Mouse (Mus musculus): Measurements from ENCODE around the gene Ank2. TPM values are rescaled to one million over a fixed set of nuclear protein-coding genes. Genes with fewer than 3 reads are reported as not detected.
A peak's percentile ranks its signal among the peaks of the same experiment; 100 is the strongest.

Ank2 gene
- polyA plus RNA-seq, 1 experiment from 2014 or later, result 78.8 TPM

DNA sequence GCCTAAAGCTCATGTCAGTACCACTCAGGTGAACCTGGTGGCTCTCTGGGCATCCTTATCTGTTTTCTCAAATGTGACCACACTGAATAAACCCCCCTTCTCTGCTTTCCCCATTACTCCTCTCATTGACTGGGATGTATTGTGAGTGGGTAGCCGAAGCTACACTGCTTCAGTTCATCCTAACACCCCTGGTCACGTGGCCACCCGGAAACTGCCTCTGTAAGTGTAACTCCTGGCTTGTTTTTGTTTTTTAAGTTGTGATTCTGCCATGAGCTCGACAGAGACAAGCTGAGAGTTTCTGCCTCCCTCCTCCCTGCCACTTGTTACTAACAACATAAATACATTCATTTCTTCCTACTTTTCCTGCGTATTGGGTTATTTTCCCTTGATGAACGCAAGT is 203.2 kb downstream of the Ank2 start:
- Histone ChIP-seq H3K9ac (ENCODE audit: low read length) (no peak overlapping the region), H3K27ac (ENCODE audit: low read depth, low read length) (no peak overlapping the region), H3K4me2 (ENCODE audit: low read depth, low read length, severe bottlenecking) (no peak overlapping the region), H3K9me3 (ENCODE audit: control insufficient read depth, low read length) (no peaks in the 10 kb centered on the region), H3K4me3 (ENCODE audit: low read depth, low read length) (no peak overlapping the region), H3K27me3 (ENCODE audit: control insufficient read depth, insufficient read depth, low read length) (no peaks in the 10 kb centered on the region), H3K4me1 (replicated peaks; ENCODE audit: control insufficient read depth, insufficient read depth, low read length) (peaks cover 10% of the 10 kb centered on the region), H3K36me3 (ENCODE audit: control insufficient read depth, insufficient read depth, low read length) (no peaks in the 10 kb centered on the region)
- WGBS, result 81% methylated on average over 6 of the region's 6 CpGs
- ATAC-seq (replicated peaks; ENCODE audit: low FRiP score) (no peak), DNase-seq (ENCODE audit: low spot score) (no peak)

DNA sequence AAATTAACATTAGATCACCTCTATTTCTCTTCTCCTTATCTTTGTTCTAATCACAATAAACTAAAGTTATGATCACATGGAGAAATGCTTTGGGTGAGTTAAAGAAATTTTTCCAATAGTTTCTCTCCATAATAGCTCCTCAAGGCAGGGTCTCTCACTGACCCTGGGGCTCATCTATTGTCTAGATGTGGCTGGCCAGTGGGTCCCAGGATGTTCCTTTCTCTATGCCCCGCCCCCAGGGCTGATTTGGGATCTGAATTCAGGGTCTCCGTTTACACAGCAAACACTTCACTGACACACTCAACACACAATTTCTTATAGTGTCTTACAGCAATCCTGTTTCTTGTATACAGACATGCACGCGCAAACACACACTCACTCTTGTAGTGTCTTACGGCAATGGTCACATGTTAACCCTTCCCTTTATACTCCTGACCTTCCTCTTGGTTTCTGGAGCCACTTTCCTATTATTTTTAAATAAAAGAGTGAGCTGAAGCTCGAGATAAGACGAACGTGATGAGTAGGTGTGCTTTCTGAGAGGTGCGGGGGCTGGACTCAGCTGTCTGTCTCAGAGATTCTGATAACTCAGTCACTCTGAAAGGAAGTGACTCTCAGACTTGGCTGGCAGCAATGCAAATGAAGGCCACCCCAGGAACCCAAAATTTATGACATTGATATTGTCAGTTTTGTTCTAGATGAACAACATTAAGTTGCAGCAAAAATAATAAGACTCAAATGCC is 204.4 kb downstream of the Ank2 start:
- 72% methylated on average over 9 of the region's 9 CpGs for WGBS
- H3K4me2 ChIP-seq (ENCODE audit: low read depth, low read length, severe bottlenecking), result no peak overlapping the region

DNA sequence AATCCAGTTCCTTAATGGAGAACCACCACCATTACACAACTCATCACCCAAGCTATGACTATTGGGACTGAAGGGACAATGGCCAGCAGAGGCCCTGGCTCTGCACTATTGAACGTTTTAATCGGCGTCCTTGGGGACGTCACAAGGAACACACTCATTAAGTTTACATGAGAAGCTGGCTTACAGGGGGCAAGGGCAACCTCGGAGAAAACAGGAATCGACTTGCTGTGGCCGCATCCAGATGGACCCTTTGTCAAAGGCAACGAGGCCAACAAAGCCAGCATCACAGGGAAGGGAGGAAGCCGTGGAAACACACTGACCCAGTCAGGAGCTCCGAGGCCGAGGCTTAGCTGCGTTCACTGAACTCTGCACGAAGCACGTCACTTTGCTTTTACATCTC is 205.1 kb downstream of the Ank2 start:
- Histone ChIP-seq H3K4me2 (ENCODE audit: low read depth, low read length, severe bottlenecking) (peak overlapping the region; percentile 12; the same call in 1 of the 2 replicates), H3K9ac (ENCODE audit: low read length) (peak overlapping the region; percentile 44), H3K4me3 (ENCODE audit: low read depth, low read length) (no peak overlapping the region), H3K36me3 (ENCODE audit: control insufficient read depth, insufficient read depth, low read length) (no peaks in the 10 kb centered on the region), H3K27ac (ENCODE audit: low read depth, low read length) (peak overlapping the region; percentile 60; the same call in 1 of the 2 replicates), H3K4me1 (replicated peaks; ENCODE audit: control insufficient read depth, insufficient read depth, low read length) (peaks cover 10% of the 10 kb centered on the region), H3K27me3 (ENCODE audit: control insufficient read depth, insufficient read depth, low read length) (no peaks in the 10 kb centered on the region), H3K9me3 (ENCODE audit: control insufficient read depth, low read length) (no peaks in the 10 kb centered on the region)
- DNase-seq (ENCODE audit: low spot score) (peak; percentile 61), ATAC-seq (replicated peaks; ENCODE audit: low FRiP score) (peak; percentile 81)
- 19% methylated on average over 14 of the region's 14 CpGs for WGBS

More for the DNA sequence above, 204.4 kb downstream of the Ank2 start:
- Histone ChIP-seq H3K27ac (ENCODE audit: low read depth, low read length) (peak overlapping the region; percentile 60; the same call in 1 of the 2 replicates), H3K4me1 (replicated peaks; ENCODE audit: control insufficient read depth, insufficient read depth, low read length) (peaks cover 10% of the 10 kb centered on the region), H3K9ac (ENCODE audit: low read length) (no peak overlapping the region; the same call in 1 of the 2 replicates), H3K9me3 (ENCODE audit: control insufficient read depth, low read length) (no peaks in the 10 kb centered on the region), H3K4me3 (ENCODE audit: low read depth, low read length) (no peak overlapping the region), H3K36me3 (ENCODE audit: control insufficient read depth, insufficient read depth, low read length) (no peaks in the 10 kb centered on the region), H3K27me3 (ENCODE audit: control insufficient read depth, insufficient read depth, low read length) (no peaks in the 10 kb centered on the region)
- DNase-seq (ENCODE audit: low spot score) (no peak), ATAC-seq (replicated peaks; ENCODE audit: low FRiP score) (no peak)

DNA sequence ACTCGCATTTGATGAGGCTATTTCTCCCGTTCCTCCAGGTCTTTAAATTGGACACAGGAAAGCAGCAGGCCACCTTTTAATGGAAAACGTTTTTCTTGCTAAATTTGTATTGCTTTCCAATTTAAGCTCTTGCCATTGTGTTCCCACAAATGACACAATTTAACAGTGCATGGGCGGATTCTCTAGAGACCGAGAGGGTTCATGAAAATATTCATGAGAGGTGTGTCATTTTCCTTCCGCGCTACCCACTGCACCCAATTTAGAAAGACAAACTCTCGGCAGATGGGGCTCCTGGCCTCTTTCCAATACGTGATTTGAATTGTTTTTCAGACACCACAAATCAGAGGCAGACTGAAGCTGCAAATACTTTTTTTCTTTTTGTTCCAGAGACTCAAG is 205.7 kb downstream of the Ank2 start:
- H3K27me3 ChIP-seq (ENCODE audit: control insufficient read depth, insufficient read depth, low read length), result no peaks in the 10 kb centered on the region
- ATAC-seq (replicated peaks; ENCODE audit: low FRiP score) (0 out of 2 replicates have a peak, but pooled peaks have one; percentile 19), DNase-seq (ENCODE audit: low spot score) (no peak)
- no peak overlapping the region for H3K9ac ChIP-seq (ENCODE audit: low read length)
- no peaks in the 10 kb centered on the region for H3K9me3 ChIP-seq (ENCODE audit: control insufficient read depth, low read length)
- peak overlapping the region; percentile 50; the same call in 1 of the 2 replicates for H3K27ac ChIP-seq (ENCODE audit: low read depth, low read length)
- 52% methylated on average over 9 of the region's 9 CpGs for WGBS
- no peak overlapping the region for H3K4me3 ChIP-seq (ENCODE audit: low read depth, low read length)
- no peak overlapping the region for H3K4me2 ChIP-seq (ENCODE audit: low read depth, low read length, severe bottlenecking)
- no peaks in the 10 kb centered on the region for H3K36me3 ChIP-seq (ENCODE audit: control insufficient read depth, insufficient read depth, low read length)
- peaks cover 10% of the 10 kb centered on the region for H3K4me1 ChIP-seq (replicated peaks; ENCODE audit: control insufficient read depth, insufficient read depth, low read length)

DNA sequence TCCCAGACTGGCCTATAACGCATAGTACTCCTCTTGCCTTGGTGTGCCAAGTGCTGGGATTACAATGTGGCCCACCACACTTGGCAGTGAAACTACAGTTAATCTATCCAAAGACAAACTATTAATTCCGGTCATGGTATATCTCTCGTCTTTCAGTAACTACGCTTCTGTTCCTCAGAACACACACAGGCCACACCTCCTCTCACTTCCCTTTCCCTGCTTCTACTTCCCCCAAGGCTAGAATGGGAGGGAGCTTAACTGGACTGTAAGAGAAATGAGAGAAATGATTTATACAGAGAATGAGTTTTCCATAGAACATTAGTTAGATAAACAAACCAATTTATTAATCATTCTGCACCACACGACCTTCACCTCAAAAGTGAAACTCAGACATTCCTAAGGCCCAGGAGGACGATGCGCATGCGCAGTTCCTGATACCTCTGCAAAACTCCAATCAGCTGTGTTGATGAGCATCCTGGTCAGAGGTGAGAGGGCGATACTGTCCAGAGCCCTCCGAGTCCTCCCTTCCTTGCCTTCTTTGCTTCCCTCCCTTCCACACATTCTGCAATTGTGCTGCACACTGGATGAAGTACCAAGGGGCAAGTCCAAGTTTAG is 206.2 kb downstream of the Ank2 start:
- Histone ChIP-seq H3K27me3 (ENCODE audit: control insufficient read depth, insufficient read depth, low read length) (no peaks in the 10 kb centered on the region), H3K4me3 (ENCODE audit: low read depth, low read length) (no peak overlapping the region), H3K9ac (ENCODE audit: low read length) (no peak overlapping the region), H3K9me3 (ENCODE audit: control insufficient read depth, low read length) (no peaks in the 10 kb centered on the region), H3K4me2 (ENCODE audit: low read depth, low read length, severe bottlenecking) (no peak overlapping the region), H3K4me1 (replicated peaks; ENCODE audit: control insufficient read depth, insufficient read depth, low read length) (peaks cover 10% of the 10 kb centered on the region), H3K36me3 (ENCODE audit: control insufficient read depth, insufficient read depth, low read length) (no peaks in the 10 kb centered on the region), H3K27ac (ENCODE audit: low read depth, low read length) (0 out of 2 replicates have a peak overlapping the region, but pooled peaks have one; percentile 21)
- ATAC-seq (replicated peaks; ENCODE audit: low FRiP score), result no peak
- WGBS, result 90% methylated on average over 10 of the region's 10 CpGs
- no peak for DNase-seq (ENCODE audit: low spot score)

DNA sequence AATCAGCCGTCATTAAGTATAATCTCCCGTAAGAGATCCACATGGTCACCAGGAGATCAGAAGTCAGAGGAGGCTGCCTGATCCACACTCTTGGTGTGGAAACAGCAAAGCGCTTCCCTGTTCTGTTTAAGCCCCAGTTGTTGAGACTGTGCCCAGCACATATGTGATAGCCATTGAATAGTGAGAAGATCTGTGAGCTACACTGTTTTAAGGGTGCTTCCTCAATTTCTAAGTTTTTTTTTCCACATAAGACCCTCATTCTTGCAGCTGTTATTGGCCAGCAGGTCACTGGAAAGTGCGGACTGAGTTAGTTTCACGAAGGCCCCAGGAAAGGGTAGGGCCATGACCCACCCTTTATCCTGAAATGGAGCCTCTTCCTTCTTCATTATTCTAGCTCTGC is 216.9 kb downstream of the Ank2 start:
- WGBS, result 94% methylated on average over 5 of the region's 5 CpGs
- Histone ChIP-seq H3K36me3 (ENCODE audit: control insufficient read depth, insufficient read depth, low read length) (no peaks in the 10 kb centered on the region), H3K27ac (ENCODE audit: low read depth, low read length) (no peak overlapping the region), H3K4me1 (replicated peaks; ENCODE audit: control insufficient read depth, insufficient read depth, low read length) (no peaks in the 10 kb centered on the region), H3K27me3 (ENCODE audit: control insufficient read depth, insufficient read depth, low read length) (no peaks in the 10 kb centered on the region), H3K4me2 (ENCODE audit: low read depth, low read length, severe bottlenecking) (no peak overlapping the region), H3K9ac (ENCODE audit: low read length) (no peak overlapping the region), H3K9me3 (ENCODE audit: control insufficient read depth, low read length) (no peaks in the 10 kb centered on the region), H3K4me3 (ENCODE audit: low read depth, low read length) (no peak overlapping the region)
- DNase-seq (ENCODE audit: low spot score) (no peak), ATAC-seq (replicated peaks; ENCODE audit: low FRiP score) (no peak)

DNA sequence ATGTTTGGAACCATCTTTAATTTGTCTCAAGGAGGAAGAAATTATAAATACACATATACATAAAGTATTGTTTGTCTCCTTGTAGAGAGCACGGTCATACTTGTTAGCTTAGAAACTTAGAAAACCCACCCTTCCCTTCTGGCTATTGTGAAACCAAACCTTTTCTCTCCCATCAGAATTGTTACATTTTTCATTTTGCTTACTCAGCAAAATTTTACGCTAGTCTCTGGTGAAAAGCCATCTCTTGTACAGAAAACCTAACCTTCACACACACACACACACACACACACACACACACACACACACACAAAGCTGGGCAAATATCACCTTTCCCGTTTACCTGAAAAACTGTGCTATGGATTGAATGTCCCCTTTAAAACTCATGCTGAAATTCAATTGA is 217.8 kb downstream of the Ank2 start:
- no peaks in the 10 kb centered on the region for H3K36me3 ChIP-seq (ENCODE audit: control insufficient read depth, insufficient read depth, low read length)
- H3K4me1 ChIP-seq (replicated peaks; ENCODE audit: control insufficient read depth, insufficient read depth, low read length), result no peaks in the 10 kb centered on the region
- ATAC-seq (replicated peaks; ENCODE audit: low FRiP score) (no peak), DNase-seq (ENCODE audit: low spot score) (no peak)
- no peak overlapping the region for H3K4me2 ChIP-seq (ENCODE audit: low read depth, low read length, severe bottlenecking)
- no peaks in the 10 kb centered on the region for H3K27me3 ChIP-seq (ENCODE audit: control insufficient read depth, insufficient read depth, low read length)
- WGBS, result 93% methylated on average over 3 of the region's 3 CpGs
- H3K9ac ChIP-seq (ENCODE audit: low read length), result no peak overlapping the region
- no peak overlapping the region for H3K4me3 ChIP-seq (ENCODE audit: low read depth, low read length)
- H3K27ac ChIP-seq (ENCODE audit: low read depth, low read length), result no peak overlapping the region
- no peaks in the 10 kb centered on the region for H3K9me3 ChIP-seq (ENCODE audit: control insufficient read depth, low read length)

DNA sequence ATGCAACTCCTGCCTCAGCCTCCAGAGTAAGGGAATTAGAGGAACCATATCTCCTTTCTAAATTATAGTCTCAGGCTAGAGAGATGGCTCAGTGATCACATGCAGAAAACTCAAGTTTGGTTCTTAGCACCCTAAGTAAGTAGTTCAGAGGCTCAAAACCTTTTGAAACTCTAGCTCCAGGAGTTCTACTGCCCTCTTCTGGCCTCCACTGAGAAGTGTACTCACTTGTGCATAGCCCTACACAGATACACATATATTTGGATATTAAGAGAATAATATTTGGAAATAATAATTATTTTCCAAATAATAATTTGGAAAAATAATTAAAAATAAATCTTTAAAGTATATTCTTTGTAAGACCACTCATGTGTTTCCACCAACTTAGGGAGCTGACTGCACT is 218.8 kb downstream of the Ank2 start:
- Histone ChIP-seq H3K4me3 (ENCODE audit: low read depth, low read length) (no peak overlapping the region), H3K27ac (ENCODE audit: low read depth, low read length) (no peak overlapping the region), H3K9ac (ENCODE audit: low read length) (no peak overlapping the region), H3K4me1 (replicated peaks; ENCODE audit: control insufficient read depth, insufficient read depth, low read length) (no peaks in the 10 kb centered on the region), H3K27me3 (ENCODE audit: control insufficient read depth, insufficient read depth, low read length) (no peaks in the 10 kb centered on the region), H3K36me3 (ENCODE audit: control insufficient read depth, insufficient read depth, low read length) (no peaks in the 10 kb centered on the region), H3K9me3 (ENCODE audit: control insufficient read depth, low read length) (no peaks in the 10 kb centered on the region), H3K4me2 (ENCODE audit: low read depth, low read length, severe bottlenecking) (no peak overlapping the region)
- no peak for ATAC-seq (replicated peaks; ENCODE audit: low FRiP score)
- no peak for DNase-seq (ENCODE audit: low spot score)

DNA sequence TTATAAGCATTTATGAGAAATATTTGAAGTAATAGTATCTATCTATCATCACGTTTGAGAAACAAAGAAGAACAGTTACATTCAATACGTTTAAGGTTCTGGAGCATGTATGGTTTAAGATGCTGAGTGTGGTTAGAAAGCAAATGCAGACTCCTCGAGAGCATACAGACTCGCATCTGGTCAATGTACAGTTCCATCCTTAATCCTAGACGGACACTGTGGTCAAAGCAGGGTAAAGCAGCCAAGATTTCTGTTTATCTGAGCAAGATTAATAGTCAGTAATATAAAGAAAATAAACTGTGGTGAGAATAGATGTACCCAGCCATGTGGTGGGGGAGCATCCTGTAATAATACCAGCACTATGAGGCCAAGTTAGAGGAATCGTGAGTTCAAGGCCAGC is 223.2 kb downstream of the Ank2 start:
- Histone ChIP-seq H3K27me3 (ENCODE audit: control insufficient read depth, insufficient read depth, low read length) (no peaks in the 10 kb centered on the region), H3K4me3 (ENCODE audit: low read depth, low read length) (no peak overlapping the region), H3K4me1 (replicated peaks; ENCODE audit: control insufficient read depth, insufficient read depth, low read length) (no peaks in the 10 kb centered on the region), H3K9me3 (ENCODE audit: control insufficient read depth, low read length) (no peaks in the 10 kb centered on the region), H3K27ac (ENCODE audit: low read depth, low read length) (no peak overlapping the region), H3K36me3 (ENCODE audit: control insufficient read depth, insufficient read depth, low read length) (no peaks in the 10 kb centered on the region), H3K9ac (ENCODE audit: low read length) (no peak overlapping the region), H3K4me2 (ENCODE audit: low read depth, low read length, severe bottlenecking) (no peak overlapping the region)
- 93% methylated on average over 6 of the region's 6 CpGs for WGBS
- DNase-seq (ENCODE audit: low spot score) (no peak), ATAC-seq (replicated peaks; ENCODE audit: low FRiP score) (no peak)
